Mouse (Mus musculus): ENCODE data around the gene Mybl2. TPM values are rescaled to one million over a fixed set of nuclear protein-coding genes. Genes with fewer than 3 reads are reported as not detected.

Mybl2 gene
- total RNA-seq (2021) = 1 to 10 TPM; 1.8 to 2.6 TPM
- long read RNA-seq, experiment 1, partial matches to known transcripts = 0 of 1 reads
- long read RNA-seq, experiment 1, other reads (novel, unspliced or antisense) = 0 of 1 reads
- long read RNA-seq, experiment 2 = 0 reads

DNA sequence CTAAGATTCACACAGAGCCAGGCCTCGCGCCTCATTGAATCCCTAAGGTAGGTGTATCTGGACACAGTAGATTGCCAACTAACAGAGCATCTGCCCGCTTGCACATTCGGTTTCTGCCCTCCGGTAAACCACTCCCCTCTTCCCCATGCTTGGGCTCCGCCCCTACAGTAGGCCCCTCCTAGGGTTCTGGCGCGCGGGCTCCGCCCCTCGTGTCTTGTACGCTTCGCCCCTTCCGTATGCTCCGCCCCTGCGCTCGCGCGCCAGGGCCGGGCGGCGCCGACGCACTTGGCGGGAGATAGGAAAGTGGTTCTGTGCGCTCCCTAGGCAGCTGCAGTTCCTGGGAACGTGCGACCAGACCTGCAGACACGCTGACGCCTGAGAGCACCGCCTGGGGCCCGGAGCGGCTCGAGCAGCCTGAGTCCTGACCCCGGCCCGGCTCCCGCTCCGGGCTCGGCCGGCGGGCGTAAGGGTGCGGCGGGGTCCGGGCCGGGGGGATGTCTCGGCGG is at the start of gene Mybl2:
Mybl2 (plus strand) TSS at position 353 of the 506 bp plus-strand sequence.
- Histone ChIP-seq H3K4me3 (peak within 1 kb of the TSS; percentile 53), H3K27ac (no peak within 1 kb of the TSS)
- peak; percentile 79 to 88 for DNase-seq (ENCODE audit: low spot score in 2 of 2)
- TF ChIP-seq CTCF (conservative IDR thresholded peaks at IDR 0.05) = no peak

DNA sequence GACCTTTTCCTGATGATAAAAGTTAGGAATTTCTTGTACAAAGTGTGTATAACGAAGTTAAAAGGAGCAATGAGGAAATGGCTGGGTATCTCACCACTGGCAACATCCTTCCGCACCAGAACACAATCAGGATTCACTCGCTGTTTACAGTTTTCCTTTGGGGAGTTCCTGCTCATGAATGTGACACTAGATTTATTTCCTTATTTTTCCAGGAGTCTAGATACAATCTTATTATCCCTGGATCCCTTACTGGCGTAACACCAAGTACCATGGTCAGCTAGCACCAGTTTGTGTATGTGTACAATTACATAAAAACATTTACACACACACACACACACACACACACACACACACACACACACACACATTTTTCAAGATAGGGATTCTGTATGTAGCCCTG is 47.2 kb upstream of the Mybl2 start:
- TF ChIP-seq CTCF (conservative IDR thresholded peaks at IDR 0.05) = no peak
- no peak for DNase-seq (ENCODE audit: low spot score in 2 of 2)
- H3K27ac ChIP-seq = no peak overlapping the region

GRCm38 (mm10) chr2:163016916-163017743 is 37.4 kb upstream of the Mybl2 start, which contains the start of gene Ift52:
Gene Ift52 (plus strand): TSS chr2:163017354.
- DNase-seq (ENCODE audit: low spot score in 2 of 2) = peak; percentile 90 to 94
- Histone ChIP-seq H3K4me3 (peak within 1 kb of the TSS; percentile 99), H3K27ac (peak within 1 kb of the TSS; percentile 94)
- TF ChIP-seq CTCF (conservative IDR thresholded peaks at IDR 0.05) = no peak

More for the DNA sequence above, 47.2 kb upstream of the Mybl2 start:
- H3K4me3 ChIP-seq = no peak overlapping the region

- H3K4me3 ChIP-seq = no peak overlapping the region
- TF ChIP-seq CTCF (conservative IDR thresholded peaks at IDR 0.05) = no peak
- no peak for DNase-seq (ENCODE audit: low spot score in 2 of 2)
- H3K27ac ChIP-seq = no peak overlapping the region
Measured at GRCm38 (mm10) chr2:163031289-163031688, 23.2 kb upstream of the Mybl2 start.

- no peak for DNase-seq (ENCODE audit: low spot score in 2 of 2)
- no peak for TF ChIP-seq CTCF (conservative IDR thresholded peaks at IDR 0.05)
- no peak overlapping the region for H3K27ac ChIP-seq
- no peak overlapping the region for H3K4me3 ChIP-seq
Measured at GRCm38 (mm10) chr2:163031757-163032156, 22.7 kb upstream of the Mybl2 start.

- H3K4me3 ChIP-seq = no peak overlapping the region
- DNase-seq (ENCODE audit: low spot score in 2 of 2) = no peak
- no peak overlapping the region for H3K27ac ChIP-seq
- no peak for TF ChIP-seq CTCF (conservative IDR thresholded peaks at IDR 0.05)
Measured at GRCm38 (mm10) chr2:163032622-163033021, 21.9 kb upstream of the Mybl2 start.

DNA sequence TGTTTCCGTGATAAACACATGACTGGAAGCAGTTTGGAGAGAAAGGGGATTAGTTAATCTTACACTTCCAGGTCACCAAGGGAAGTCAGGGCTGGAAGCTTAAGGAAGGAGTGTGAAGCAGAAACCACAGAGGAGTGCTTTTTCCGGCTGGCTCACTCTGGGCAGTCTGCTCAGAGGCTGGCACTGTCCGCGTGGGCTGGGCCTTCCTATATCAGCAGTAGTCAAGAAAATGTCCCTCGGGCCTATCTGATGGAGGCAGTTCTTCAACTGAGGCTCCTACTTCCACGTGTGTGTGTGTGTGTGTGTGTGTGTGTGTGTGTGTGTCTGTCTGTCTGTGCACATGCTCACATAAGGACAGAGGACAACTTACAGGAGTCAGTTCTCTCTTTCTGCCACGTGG is 14.5 kb upstream of the Mybl2 start:
- no peak overlapping the region for H3K4me3 ChIP-seq
- H3K27ac ChIP-seq = no peak overlapping the region
- no peak for DNase-seq (ENCODE audit: low spot score in 2 of 2)
- TF ChIP-seq CTCF (conservative IDR thresholded peaks at IDR 0.05) = no peak

DNA sequence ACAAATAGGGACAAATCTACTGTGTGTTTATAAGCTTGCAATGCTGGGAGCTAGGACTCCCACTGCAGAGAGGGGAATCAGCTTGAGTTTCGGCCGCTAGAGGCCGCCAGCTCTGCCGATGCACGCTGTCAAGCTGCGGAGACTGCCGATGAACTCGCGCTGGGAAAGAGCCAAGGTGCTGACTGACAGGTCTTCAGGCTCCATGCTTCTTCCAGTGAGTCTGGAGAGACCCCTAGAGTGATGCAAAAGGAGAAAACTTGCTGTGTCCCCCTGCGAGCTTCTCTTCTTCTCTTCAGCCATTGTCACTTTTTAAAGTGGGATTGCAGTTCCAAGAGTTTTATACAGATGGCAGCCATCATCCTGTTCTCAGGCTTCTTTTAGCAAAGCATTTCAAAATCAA is 6.4 kb upstream of the Mybl2 start:
- peak; percentile 96 for TF ChIP-seq CTCF (conservative IDR thresholded peaks at IDR 0.05)
- H3K4me3 ChIP-seq = peak overlapping the region; percentile 50
- H3K27ac ChIP-seq = no peak overlapping the region
- DNase-seq (ENCODE audit: low spot score in 2 of 2) = peak; percentile 60 to 75

DNA sequence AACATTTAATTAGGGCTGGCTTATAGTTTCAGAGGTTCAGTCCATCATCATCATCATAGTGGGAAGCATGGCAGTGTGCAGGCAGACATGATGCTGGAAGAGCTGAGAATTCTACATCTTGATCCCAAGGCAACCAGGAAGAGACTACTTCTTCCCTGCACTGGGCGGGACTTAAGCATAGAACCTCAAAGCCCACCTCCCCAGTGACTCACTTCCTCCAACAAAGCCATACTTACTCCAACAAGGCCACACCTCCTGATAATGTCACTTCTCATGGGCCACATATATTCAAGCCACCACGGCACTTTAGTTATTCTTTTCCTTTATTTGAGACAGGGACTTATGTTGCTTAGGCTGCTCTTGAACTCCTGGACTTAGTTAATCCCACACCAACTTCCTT is 5.4 kb upstream of the Mybl2 start:
- Histone ChIP-seq H3K4me3 (no peak overlapping the region), H3K27ac (no peak overlapping the region)
- DNase-seq (ENCODE audit: low spot score in 2 of 2) = no peak
- no peak for TF ChIP-seq CTCF (conservative IDR thresholded peaks at IDR 0.05)

DNA sequence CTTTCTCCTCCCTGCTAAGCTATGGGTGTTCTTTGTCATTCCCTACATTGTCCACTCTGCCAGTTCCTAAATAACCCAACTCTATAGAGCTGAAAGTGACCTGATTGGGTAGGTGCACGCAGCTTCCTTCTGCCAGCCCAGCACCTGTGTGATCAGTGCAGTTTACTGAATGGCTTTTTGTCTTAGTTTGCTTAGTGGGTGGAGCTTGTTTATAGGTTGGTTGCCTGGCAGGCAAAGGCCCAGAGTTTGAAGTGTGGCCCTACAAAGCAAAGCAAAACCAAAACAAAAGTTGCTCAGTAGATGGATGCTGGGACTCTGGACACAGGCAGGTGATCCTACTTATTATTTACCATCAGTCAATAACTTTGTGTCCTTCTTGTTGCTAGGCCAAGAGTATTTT is 2.8 kb upstream of the Mybl2 start:
- no peak overlapping the region for H3K27ac ChIP-seq
- no peak for TF ChIP-seq CTCF (conservative IDR thresholded peaks at IDR 0.05)
- H3K4me3 ChIP-seq = no peak overlapping the region
- no peak for DNase-seq (ENCODE audit: low spot score in 2 of 2)

GRCm38 (mm10) chr2:163052101-163052500 is 2.4 kb upstream of the Mybl2 start:
- Histone ChIP-seq H3K4me3 (no peak overlapping the region), H3K27ac (no peak overlapping the region)
- no peak for TF ChIP-seq CTCF (conservative IDR thresholded peaks at IDR 0.05)
- DNase-seq (ENCODE audit: low spot score in 2 of 2) = no peak

DNA sequence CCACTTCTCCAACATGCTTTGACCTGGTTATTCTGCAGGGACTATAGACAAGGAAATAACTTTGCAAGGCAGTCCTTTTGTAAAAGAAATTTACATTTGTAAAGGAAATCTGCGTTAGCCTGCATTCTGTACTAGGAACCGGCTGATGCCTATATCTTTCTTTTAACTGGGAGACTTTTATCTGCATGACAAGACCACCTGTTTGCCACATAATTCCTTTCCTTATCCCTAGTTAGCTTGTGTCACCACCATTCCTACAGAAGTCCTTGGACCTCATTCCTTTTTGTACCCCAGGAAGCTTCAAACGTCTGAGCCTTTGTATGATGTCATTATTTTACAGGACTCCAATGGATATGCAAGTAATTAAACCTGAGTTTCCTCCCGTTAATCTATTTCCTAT is 1.7 kb upstream of the Mybl2 start:
- Histone ChIP-seq H3K27ac (no peak overlapping the region), H3K4me3 (no peak overlapping the region)
- TF ChIP-seq CTCF (conservative IDR thresholded peaks at IDR 0.05) = no peak
- no peak for DNase-seq (ENCODE audit: low spot score in 2 of 2)

DNA sequence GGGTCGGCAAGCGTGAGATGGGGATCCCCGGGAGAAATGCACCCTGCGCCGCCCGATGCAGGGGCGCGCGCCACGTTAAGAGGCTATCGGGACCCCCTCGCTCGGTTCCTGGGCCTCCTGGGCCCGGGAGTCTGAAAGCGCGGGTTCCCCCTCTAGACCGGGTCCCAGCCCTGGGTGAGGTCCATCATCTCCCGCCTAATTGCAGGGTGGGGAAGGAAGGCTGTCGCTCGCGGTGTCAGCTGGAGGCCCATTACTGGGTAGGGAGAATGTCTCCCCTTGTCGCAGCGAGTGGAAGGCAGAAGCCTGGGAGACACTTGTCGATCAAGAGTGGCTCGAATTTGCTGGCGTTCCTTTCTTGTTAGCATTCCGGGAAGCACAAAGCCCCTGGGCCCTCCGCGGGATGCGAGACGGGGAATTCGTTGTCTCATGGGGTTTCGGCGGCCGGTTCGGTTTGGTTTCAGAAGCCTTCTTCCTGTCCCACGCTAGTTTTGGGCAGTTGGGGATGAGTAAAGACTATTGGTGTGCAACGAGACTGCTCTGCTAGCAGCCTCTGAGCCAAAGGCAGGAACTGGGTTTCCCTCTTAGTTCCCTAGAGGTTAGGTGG is 506 bp downstream of the Mybl2 start:
- H3K4me3 ChIP-seq = peak overlapping the region; percentile 53
- DNase-seq (ENCODE audit: low spot score in 2 of 2) = no peak
- no peak for TF ChIP-seq CTCF (conservative IDR thresholded peaks at IDR 0.05)
- H3K27ac ChIP-seq = no peak overlapping the region

Measured in layer of hippocampus, adult 2 months (tissue).